Mouse (Mus musculus): ENCODE measurements around the gene Rela. TPM values are rescaled to one million over a fixed set of nuclear protein-coding genes. Genes with fewer than 3 reads are reported as not detected.

The Rela gene
- total RNA-seq, 2 experiments from 2014 or later: 25.4 to 30.2 TPM

Small RNA genes within 50 kb of the gene (microRNA-seq; reads per million reads assigned to microRNA genes)
- 0 to 0.27 reads per million in 2 experiments for gene Mir6987

Other genes with a start within 250 kb of the Rela start
- gene Sart1, start 248.8 kb upstream of the Rela start, total RNA-seq (2021): 10 to 100 TPM; 47.8 to 48.1 TPM
- under 1 TPM in 1 of 2 experiments, not detected in 1; 0.59 TPM for gene Tsga10ip, start 235.0 kb upstream of the Rela start, total RNA-seq (2021)
- gene Drap1, start 212.5 kb upstream of the Rela start, total RNA-seq (2021): 100 to 1,000 TPM; 301 to 320 TPM
- 10 to 100 TPM; 32.1 to 38.3 TPM for gene AI837181, start 212.3 kb upstream of the Rela start, total RNA-seq (2021)
- gene Fosl1, start 189.9 kb upstream of the Rela start, total RNA-seq (2021): not detected
- 1 to 10 TPM; 6.0 to 6.7 TPM for gene Ccdc85b, start 179.6 kb upstream of the Rela start, total RNA-seq (2021)
- gene Fibp, start 176.9 kb upstream of the Rela start, total RNA-seq (2021): 10 to 100 TPM; 50.9 to 54.3 TPM
- 1 to 10 TPM in 1 of 2 experiments, under 1 TPM in 1; 0.25 to 1.5 TPM for gene Ctsw, start 169.0 kb upstream of the Rela start, total RNA-seq (2021)
- gene Efemp2, start 163.5 kb upstream of the Rela start, total RNA-seq (2021): 1 to 10 TPM; 7.2 to 7.9 TPM
- gene Mus81, start 149.1 kb upstream of the Rela start, total RNA-seq (2021): 10 to 100 TPM; 16.9 to 24.2 TPM
- 100 to 1,000 TPM; 184 to 211 TPM for gene Cfl1, start 147.0 kb upstream of the Rela start, total RNA-seq (2021)
- under 1 TPM; 0.35 to 0.57 TPM for gene 1700020D05Rik, start 133.7 kb upstream of the Rela start, total RNA-seq (2021)
- 1 to 10 TPM; 4.2 to 4.3 TPM for gene Snx32, start 126.9 kb upstream of the Rela start, total RNA-seq (2021)
- not detected for gene Ovol1, start 76.8 kb upstream of the Rela start, total RNA-seq (2021)
- 1 to 10 TPM; 2.8 to 4.3 TPM for gene Ap5b1, start 69.5 kb upstream of the Rela start, total RNA-seq (2021)
- gene Rnaseh2c, start 35.6 kb upstream of the Rela start, total RNA-seq (2021): 10 to 100 TPM; 56.5 to 59.3 TPM
- 10 to 100 TPM; 20.5 to 31.3 TPM for gene Kat5, start 27.2 kb upstream of the Rela start, total RNA-seq (2021)
- 10 to 100 TPM; 20.3 to 24.1 TPM for gene Sipa1, start 26.2 kb downstream of the Rela start, total RNA-seq (2021)
- 10 to 100 TPM; 21.5 to 25.2 TPM for gene Map3k11, start 51.3 kb downstream of the Rela start, total RNA-seq (2021)
- gene Pcnx3, start 51.4 kb downstream of the Rela start, total RNA-seq (2021): 10 to 100 TPM; 17.3 to 18.4 TPM
- gene Kcnk7, start 66.9 kb downstream of the Rela start, total RNA-seq (2021): not detected
- gene Ehbp1l1, start 88.8 kb downstream of the Rela start, total RNA-seq (2021): 100 to 1,000 TPM; 134 to 144 TPM
- gene Fam89b, start 92.2 kb downstream of the Rela start, total RNA-seq (2021): 10 to 100 TPM; 21.6 to 26.0 TPM
- 10 to 100 TPM; 30.4 to 35.5 TPM for gene Ltbp3, start 103.4 kb downstream of the Rela start, total RNA-seq (2021)
- gene Scyl1, start 133.9 kb downstream of the Rela start, total RNA-seq (2021): 10 to 100 TPM; 55.1 to 67.8 TPM
- 10 to 100 TPM in 1 of 2 experiments, 1 to 10 TPM in 1; 7.2 to 10.6 TPM for gene Frmd8, start 237.8 kb downstream of the Rela start, total RNA-seq (2021)
- gene Slc25a45, start 240.3 kb downstream of the Rela start, total RNA-seq (2021): 1 to 10 TPM; 2.6 to 2.8 TPM